Mouse (Mus musculus): Measurements from ENCODE around the gene Wasl.

DNA sequence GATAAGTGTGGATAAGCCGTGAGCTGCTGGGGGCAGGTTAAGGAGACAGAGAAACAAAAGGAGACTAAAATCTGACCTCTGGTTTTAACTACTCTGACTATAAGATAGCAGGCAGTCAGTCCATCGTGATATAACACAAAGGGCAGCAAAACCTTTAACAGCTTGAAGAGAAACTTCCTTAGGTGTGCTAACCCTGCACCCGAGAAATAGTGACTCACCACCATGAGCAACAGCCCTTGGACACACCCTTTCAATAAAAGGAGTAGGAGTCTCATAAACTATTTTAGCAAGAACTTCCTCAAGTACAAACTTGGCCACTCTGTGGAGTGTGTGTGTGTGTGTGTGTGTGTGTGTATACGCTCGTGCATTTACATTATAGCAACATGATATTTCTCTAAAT lies 42.3 kb upstream of the Wasl start:
- TF ChIP-seq CTCF (IDR thresholded peaks at IDR 0.05; ENCODE audit: low read depth) = no peak
- TF ChIP-seq EP300 (IDR thresholded peaks at IDR 0.05; ENCODE audit: low read depth) = no peak
